Mouse (Mus musculus) testis, adult 2 months (tissue): ENCODE measurements around the gene Tldc2. TPM values are rescaled to one million over a fixed set of nuclear protein-coding genes. Genes with fewer than 3 reads are reported as not detected.

Source experiments
- H3K27ac ChIP-seq: fragments of 200-500 bp; 2 replicates; pipeline ENCODE4 v1.5.1; 2012; ENCODE audit warnings: low read depth, low read length; ENCODE audit not compliant: control insufficient read depth, insufficient read depth
- H3K27me3 ChIP-seq: fragments of 200-500 bp; 2 replicates; pipeline ENCODE4 v1.6.1; 2012; ENCODE audit warnings: mild to moderate bottlenecking, low read length, moderate library complexity; ENCODE audit not compliant: control insufficient read depth, insufficient read depth
- H3K36me3 ChIP-seq: fragments of 200-500 bp; 2 replicates; pipeline ENCODE4 v1.6.1; 2012; ENCODE audit warnings: mild to moderate bottlenecking, low read length; ENCODE audit not compliant: control insufficient read depth, insufficient read depth
- H3K4me1 ChIP-seq: fragments of 200-500 bp; 2 replicates; pipeline ENCODE4 v1.6.1; 2012; ENCODE audit warnings: low read length; ENCODE audit not compliant: control insufficient read depth, insufficient read depth
- H3K4me3 ChIP-seq: fragments of 200-500 bp; 2 replicates; pipeline ENCODE4 v1.5.1; 2012; ENCODE audit warnings: low read depth, mild to moderate bottlenecking, low read length, moderate library complexity, mixed read lengths; ENCODE audit not compliant: control insufficient read depth
- CTCF ChIP-seq: fragments of 200-500 bp; IDR thresholded peaks from 2 replicates; pipeline ENCODE4 v1.5.1; 2012; ENCODE audit warnings: low read depth, mild to moderate bottlenecking, inconsistent platforms, low read length, moderate library complexity; ENCODE audit not compliant: control insufficient read depth, insufficient read depth, insufficient replicate concordance
- POLR2A ChIP-seq: fragments of 200-500 bp; IDR thresholded peaks from 2 replicates; pipeline ENCODE4 v1.6.1; 2012; ENCODE audit warnings: low read depth, mild to moderate bottlenecking, inconsistent platforms, low read length, moderate library complexity; ENCODE audit not compliant: control insufficient read depth
- polyA plus RNA-seq: library from polyadenylated mRNA; depleted of rRNA; stranded (reverse); fragments of >200 nt; gene quantifications from 2 replicates; pipeline ENCODE4 v1.2.3, GENCODE M21; 2012; rRNA removed

Gene Tldc2
- 0.41 TPM in 1 of 2 replicates, not detected in the other for polyA plus RNA-seq

DNA sequence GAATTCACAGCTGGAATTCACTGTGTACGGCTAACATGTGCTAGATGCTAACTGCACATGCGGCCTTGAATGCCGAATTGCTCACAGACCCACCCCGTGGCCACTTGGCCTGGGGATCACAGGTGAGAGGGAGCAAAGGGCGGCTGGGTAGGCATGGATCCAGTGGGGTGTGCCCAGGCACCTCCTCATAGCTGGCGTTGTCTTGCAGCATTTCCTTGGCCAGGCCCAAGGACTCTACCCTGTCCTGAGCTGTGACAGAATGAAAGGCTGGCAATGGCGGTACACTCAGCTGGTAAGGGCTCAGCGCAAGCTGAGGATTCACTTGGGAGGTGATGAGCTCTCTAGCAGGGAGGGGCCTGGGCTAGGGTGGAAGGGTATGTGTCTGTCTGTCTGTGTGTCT, at the start of gene Tldc2:
Tldc2 (plus strand) TSS at position 260 of the 400 bp plus-strand sequence.
- Histone ChIP-seq H3K36me3 (no peaks in the 10 kb centered on the region), H3K27me3 (no peaks in the 10 kb centered on the region), H3K4me1 (no peaks in the 10 kb centered on the region; the same call in 1 of the 2 replicates), H3K4me3 (no peak within 1 kb of the TSS), H3K27ac (no peak within 1 kb of the TSS)
- TF ChIP-seq POLR2A (no peak), CTCF (no peak)

DNA sequence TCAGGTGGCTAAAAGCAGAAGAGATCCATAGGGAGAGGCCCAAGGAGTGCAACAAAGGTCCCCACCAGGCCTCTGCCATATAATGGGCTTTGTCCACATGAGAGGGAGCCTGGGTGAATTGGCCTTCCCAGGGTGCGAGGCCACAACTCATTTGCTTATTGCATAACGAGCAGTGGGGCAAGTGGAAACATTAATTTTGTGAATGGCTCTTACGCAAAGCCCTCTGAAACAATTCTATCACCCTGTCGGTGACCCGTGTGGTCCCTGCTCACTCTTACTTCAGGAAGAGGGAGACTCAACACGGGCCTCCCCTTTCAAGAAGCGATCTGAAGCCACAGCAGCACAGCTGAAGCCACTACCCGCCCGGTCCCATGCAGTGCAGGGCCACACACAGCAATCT, 49.6 kb upstream of the Tldc2 start:
- no peak overlapping the region for H3K27ac ChIP-seq
- peaks cover 11% of the 10 kb centered on the region for H3K4me1 ChIP-seq
- no peaks in the 10 kb centered on the region for H3K36me3 ChIP-seq
- TF ChIP-seq CTCF (no peak), POLR2A (no peak)
- H3K27me3 ChIP-seq = no peaks in the 10 kb centered on the region
- H3K4me3 ChIP-seq = no peak overlapping the region

DNA sequence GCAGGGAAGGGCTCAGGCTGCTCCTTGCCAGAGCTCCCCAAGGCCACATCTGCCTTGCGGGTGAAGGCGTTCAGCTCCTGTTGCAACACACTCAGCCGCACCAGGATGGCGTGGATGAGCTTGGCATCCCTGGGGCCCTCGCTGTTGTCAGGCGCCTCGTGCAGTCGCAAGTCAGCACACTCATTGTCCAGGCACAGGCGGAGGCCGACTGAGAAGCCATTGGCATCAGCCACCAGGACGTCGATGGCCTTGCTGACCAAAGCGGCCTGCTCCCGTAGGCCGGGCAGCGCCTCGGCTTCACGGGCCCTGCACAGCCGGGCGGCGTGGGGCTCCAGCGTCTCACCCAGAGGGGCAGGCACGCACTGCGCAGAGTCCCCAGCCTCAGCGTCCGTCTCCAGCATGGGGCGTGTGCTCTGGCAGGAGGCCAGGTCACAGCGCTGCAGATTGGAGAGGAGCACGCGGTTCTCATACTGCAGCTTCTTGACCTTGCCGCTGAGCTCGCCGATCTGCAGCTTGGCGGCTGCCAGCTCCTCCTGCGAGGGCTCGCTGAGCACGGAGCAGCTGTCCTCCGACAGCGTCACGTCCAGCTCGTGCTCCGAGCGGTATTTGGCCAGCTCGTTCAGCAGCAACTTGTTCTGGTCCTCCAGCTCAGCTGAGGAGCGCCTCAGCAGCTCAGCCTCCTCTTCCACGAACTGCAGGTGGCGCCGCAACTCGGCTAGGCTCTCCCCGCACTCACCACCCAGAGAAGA, 46.8 kb upstream of the Tldc2 start:
- Histone ChIP-seq H3K4me3 (peak overlapping the region; percentile 5), H3K27me3 (no peaks in the 10 kb centered on the region), H3K27ac (peak overlapping the region; percentile 15; the same call in 1 of the 2 replicates), H3K36me3 (no peaks in the 10 kb centered on the region), H3K4me1 (peaks cover 11% of the 10 kb centered on the region)
- TF ChIP-seq POLR2A = no peak; the same call in 1 of the 2 replicates
- no peak for TF ChIP-seq CTCF

DNA sequence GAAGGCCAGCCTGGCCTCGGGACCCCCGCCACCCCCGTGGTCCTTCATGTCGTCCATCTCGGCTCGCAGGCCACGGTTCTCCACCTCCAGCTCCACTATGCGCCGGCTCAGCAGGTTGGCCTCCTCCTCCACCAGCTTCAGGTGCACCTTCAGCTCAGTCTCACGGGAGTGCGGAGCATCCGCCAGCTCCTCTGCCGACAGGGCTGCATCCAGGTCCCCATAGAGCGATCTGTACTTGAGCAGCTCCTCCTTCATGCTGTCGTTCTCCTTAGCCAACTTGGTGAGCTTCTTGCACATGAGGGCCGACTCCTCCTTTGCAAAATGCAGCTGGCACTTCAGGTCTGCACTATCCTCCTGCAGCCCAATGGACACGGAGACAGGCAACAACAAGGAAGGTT, 46.2 kb upstream of the Tldc2 start:
- H3K27ac ChIP-seq = no peak overlapping the region
- no peaks in the 10 kb centered on the region for H3K36me3 ChIP-seq
- no peak overlapping the region; the same call in 1 of the 2 replicates for H3K4me3 ChIP-seq

DNA sequence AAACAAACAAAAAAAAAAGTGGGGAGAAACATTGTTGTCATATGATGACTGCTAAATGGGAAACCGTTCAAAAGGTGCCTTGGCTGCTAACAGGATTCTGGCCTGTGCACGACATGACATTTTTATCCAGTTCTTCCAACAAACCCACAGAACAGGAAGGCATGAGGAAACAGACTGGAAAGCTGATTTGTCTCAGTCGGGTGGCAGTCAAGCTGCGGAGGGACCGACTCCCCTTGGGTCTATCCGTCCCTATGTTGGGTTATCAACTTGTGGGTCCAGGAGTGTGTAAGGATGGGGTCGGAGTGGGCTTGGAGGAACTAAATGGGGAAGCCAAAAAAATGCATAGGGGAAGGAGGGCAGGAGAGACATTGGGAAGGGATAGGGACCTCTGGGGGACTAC, 45.4 kb upstream of the Tldc2 start:
- Histone ChIP-seq H3K36me3 (no peaks in the 10 kb centered on the region), H3K4me3 (no peak overlapping the region), H3K4me1 (peaks cover 11% of the 10 kb centered on the region), H3K27ac (no peak overlapping the region), H3K27me3 (no peaks in the 10 kb centered on the region)
- TF ChIP-seq CTCF = no peak
- no peak for TF ChIP-seq POLR2A

More for the DNA sequence above, 46.2 kb upstream of the Tldc2 start:
- peaks cover 11% of the 10 kb centered on the region for H3K4me1 ChIP-seq
- TF ChIP-seq CTCF = no peak
- TF ChIP-seq POLR2A = no peak
- no peaks in the 10 kb centered on the region for H3K27me3 ChIP-seq

DNA sequence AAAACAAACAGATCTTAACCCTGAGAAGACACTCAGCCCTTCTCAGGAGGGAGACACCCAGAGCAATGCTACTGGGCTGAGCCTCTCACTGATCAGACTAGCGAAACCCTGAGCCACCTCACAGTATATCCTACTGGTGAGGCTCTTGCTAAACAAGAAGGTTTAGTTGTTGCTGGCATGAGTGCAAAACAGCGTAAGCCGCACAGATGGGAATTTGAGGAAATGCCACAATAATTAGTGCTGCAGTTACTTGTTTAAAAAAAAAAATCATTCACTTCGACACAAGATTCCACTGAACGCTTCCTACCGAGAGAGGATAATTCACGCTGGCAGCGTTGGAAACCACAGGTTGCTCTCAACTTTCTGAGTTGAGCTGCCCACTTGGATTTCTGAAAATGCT, 43.3 kb upstream of the Tldc2 start:
- Histone ChIP-seq H3K27me3 (no peaks in the 10 kb centered on the region), H3K4me1 (peaks cover 13% of the 10 kb centered on the region), H3K36me3 (no peaks in the 10 kb centered on the region), H3K4me3 (no peak overlapping the region), H3K27ac (no peak overlapping the region)
- TF ChIP-seq CTCF = no peak
- no peak for TF ChIP-seq POLR2A

DNA sequence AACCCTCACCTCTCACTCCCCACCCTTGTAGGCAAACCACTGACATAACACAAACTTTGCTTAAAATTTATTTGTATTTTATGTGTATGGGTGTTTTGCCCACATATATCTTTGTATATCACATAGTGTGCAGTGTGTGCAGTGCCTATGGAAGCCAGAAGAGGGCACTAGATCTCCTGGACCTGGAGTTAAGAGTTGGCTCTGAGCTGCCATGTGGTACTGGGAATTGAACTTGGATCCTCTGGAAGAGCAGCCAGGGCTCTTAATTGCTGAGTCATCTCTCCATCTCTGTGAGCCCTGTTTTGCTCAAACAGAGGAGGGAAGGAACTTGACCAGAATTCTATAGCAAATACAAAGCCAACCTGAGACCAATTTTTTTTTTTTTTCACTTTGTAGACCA, 42.9 kb upstream of the Tldc2 start:
- Histone ChIP-seq H3K4me3 (no peak overlapping the region), H3K27me3 (no peaks in the 10 kb centered on the region), H3K36me3 (no peaks in the 10 kb centered on the region), H3K27ac (no peak overlapping the region), H3K4me1 (peaks cover 15% of the 10 kb centered on the region)
- no peak for TF ChIP-seq POLR2A
- peak; percentile 23; the same call in 1 of the 2 replicates for TF ChIP-seq CTCF
